Comparison of ENCODE assay signal across 19 mouse cellular contexts in genomic region chr14:15376786-15377185, GRCm38 (mm10).
DNase-seq lines count a peak whose midpoint lies in the region; ATAC-seq and TF ChIP-seq lines count a peak whose summit lies in the region.
"Had no signal": no experiment of that assay in that cellular context is flagged by ENCODE, and none has a peak within 500 bp of the region (broad histone marks: within the 10 kb centered on the region; RNA-seq: fewer than 3 reads in every experiment).

No protein-coding gene starts in this region.

- 76% methylated on average over 1 of the region's 1 CpGs for WGBS in kidney, adult 2 months
- 86% methylated on average over 1 of the region's 1 CpGs for WGBS in midbrain, embryonic 11.5 days
- WGBS in midbrain, embryonic 13.5 days, result 97% methylated on average over 1 of the region's 1 CpGs

- no peak for ATAC-seq in midbrain, embryonic 11.5 days (ENCODE audit: low FRiP score)
- no peak for ATAC-seq in midbrain, embryonic 13.5 days
- ATAC-seq: forebrain, postnatal 0 days; intestine, embryonic 16.5 days; midbrain, embryonic 16.5 days; Patski had no signal

- TF ChIP-seq CTCF in kidney, adult 2 months (conservative IDR thresholded peaks at IDR 0.05; ENCODE audit: insufficient read depth, insufficient read length, low read depth, low read length), result no peak

- no peaks in the 10 kb centered on the region for H3K9me3 ChIP-seq in midbrain, embryonic 11.5 days (ENCODE audit: control insufficient read depth, low read length)
- H3K9me3 ChIP-seq in midbrain, embryonic 13.5 days, result no peaks in the 10 kb centered on the region
- H3K9me3 ChIP-seq: heart, embryonic 13.5 days; neural tube, embryonic 13.5 days had no signal

- H3K27me3 ChIP-seq in kidney, adult 2 months (replicated peaks; ENCODE audit: control insufficient read depth, insufficient read depth, low read length), result no peaks in the 10 kb centered on the region
- no peaks in the 10 kb centered on the region for H3K27me3 ChIP-seq in midbrain, embryonic 11.5 days (ENCODE audit: control insufficient read depth, insufficient read depth, low read length)
- H3K27me3 ChIP-seq in midbrain, embryonic 13.5 days, result no peaks in the 10 kb centered on the region
- H3K27me3 ChIP-seq: heart, embryonic 13.5 days; neural tube, embryonic 13.5 days; Patski had no signal

- no peak for TF ChIP-seq POLR2A in kidney, adult 2 months (IDR thresholded peaks at IDR 0.05; ENCODE audit: low read depth, low read length)

- H3K4me2 ChIP-seq in midbrain, embryonic 11.5 days, result no peak overlapping the region
- no peak overlapping the region for H3K4me2 ChIP-seq in midbrain, embryonic 13.5 days (replicated peaks)
- H3K4me2 ChIP-seq: heart, embryonic 13.5 days; neural tube, embryonic 13.5 days had no signal

- H3K4me3 ChIP-seq in kidney, adult 2 months (ENCODE audit: insufficient read depth, low read depth, low read length), result no peak overlapping the region
- H3K4me3 ChIP-seq in midbrain, embryonic 11.5 days (ENCODE audit: low read depth, low read length), result no peak overlapping the region
- no peak overlapping the region for H3K4me3 ChIP-seq in midbrain, embryonic 13.5 days (replicated peaks)
- H3K4me3 ChIP-seq: heart, embryonic 13.5 days; myocyte; neural tube, embryonic 13.5 days had no signal

- no peaks in the 10 kb centered on the region for H3K36me3 ChIP-seq in kidney, adult 2 months (ENCODE audit: control insufficient read depth, insufficient read depth, low read length)
- H3K36me3 ChIP-seq in midbrain, embryonic 11.5 days (ENCODE audit: control insufficient read depth, insufficient read depth, low read length), result no peaks in the 10 kb centered on the region
- no peaks in the 10 kb centered on the region for H3K36me3 ChIP-seq in midbrain, embryonic 13.5 days
- H3K36me3 ChIP-seq: heart, embryonic 13.5 days; neural tube, embryonic 13.5 days had no signal

- peak; percentile 72 for DNase-seq in cerebellum, adult 9-10 months
- no peak for DNase-seq in cerebellum, postnatal 36 days
- DNase-seq in kidney, adult 2 months, result peak; percentile 23
- no peak for DNase-seq in kidney, adult 8-10 months
- DNase-seq in midbrain, embryonic 11.5 days (ENCODE audit: low spot score, missing footprints), result peak; percentile 4
- no peak for DNase-seq in adrenal gland, postnatal 10 days
- DNase-seq: adrenal gland, adult 2 months; forebrain, postnatal 0 days; heart, postnatal 14 days; kidney, postnatal 14 days; layer of hippocampus, postnatal 36 days had no signal

- no peak overlapping the region for H3K9ac ChIP-seq in midbrain, embryonic 11.5 days (ENCODE audit: low read length)
- no peak overlapping the region for H3K9ac ChIP-seq in midbrain, embryonic 13.5 days (replicated peaks)
- H3K9ac ChIP-seq: forebrain, postnatal 0 days; heart, embryonic 13.5 days; neural tube, embryonic 13.5 days had no signal

- H3K4me1 ChIP-seq in kidney, adult 2 months (ENCODE audit: control insufficient read depth, insufficient read depth, low read length), result peaks cover 5% of the 10 kb centered on the region; the same call in 1 of the 2 replicates
- H3K4me1 ChIP-seq in midbrain, embryonic 11.5 days (ENCODE audit: control insufficient read depth, insufficient read depth, low read length), result no peaks in the 10 kb centered on the region
- no peaks in the 10 kb centered on the region for H3K4me1 ChIP-seq in midbrain, embryonic 13.5 days (replicated peaks)
- H3K4me1 ChIP-seq: neural tube, embryonic 13.5 days had no signal

- H3K27ac ChIP-seq in kidney, adult 2 months (ENCODE audit: insufficient read depth, low read depth, low read length), result no peak overlapping the region
- no peak overlapping the region for H3K27ac ChIP-seq in midbrain, embryonic 11.5 days (ENCODE audit: low read depth, low read length)
- H3K27ac ChIP-seq in midbrain, embryonic 13.5 days, result no peak overlapping the region
- H3K27ac ChIP-seq: heart, embryonic 13.5 days; hindbrain, postnatal 0 days; neural tube, embryonic 13.5 days had no signal

Comparison
In these comparisons a context has a peak if more than half of its experiments do, and no peak if none do; other contexts are left out.
1. DNase-seq: peak in cerebellum, adult 9-10 months (single experiment), kidney, adult 2 months (single experiment) and midbrain, embryonic 11.5 days (single experiment); none in cerebellum, postnatal 36 days (0 of 2), kidney, adult 8-10 months (0 of 2) and adrenal gland, postnatal 10 days (single experiment).